Mouse (Mus musculus) fat pad, adult 2 months (tissue): ENCODE measurements around the gene Gm20425.
"Not testable (repeated sequence)": the region's sequence is repeated elsewhere in the genome, so short reads cannot be mapped to it uniquely, and the experiment has no call there.

ENCODE experiments used
- DNase-seq: peaks from one replicate; pipeline ENCODE4 v3.0.0-alpha.2; 2011; ENCODE audit warnings: low read depth, low spot score; ENCODE audit errors: extremely low read depth

Gm20425 gene

GRCm38 (mm10) chr9:103155158-103155557 is 74.9 kb downstream of the Gm20425 start:
- DNase-seq: not testable (repeated sequence)

DNA sequence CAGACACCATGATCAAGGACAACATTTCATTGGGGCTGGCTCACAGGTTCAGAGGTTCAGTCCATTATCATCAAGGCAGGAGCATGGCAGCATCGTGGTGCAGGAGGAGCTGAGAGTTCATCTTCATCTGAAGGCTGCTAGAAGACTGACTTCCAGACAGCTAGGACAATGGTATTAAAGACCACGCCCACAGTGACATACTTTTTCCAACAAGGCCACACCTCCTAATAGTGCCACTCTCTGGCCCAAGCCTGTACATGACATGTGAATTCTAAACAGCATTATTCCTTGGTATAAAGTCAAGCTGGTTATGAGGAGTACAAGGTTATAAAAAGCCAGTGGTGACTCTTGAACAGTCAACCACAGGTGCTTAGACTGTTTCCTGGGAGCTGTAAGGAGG is 75.5 kb downstream of the Gm20425 start:
- DNase-seq: no peak

- no peak for DNase-seq
Measured at GRCm38 (mm10) chr9:103153286-103153685, 76.8 kb downstream of the Gm20425 start.

- no peak for DNase-seq
Measured at GRCm38 (mm10) chr9:103149074-103149799, 80.9 kb downstream of the Gm20425 start.

- no peak for DNase-seq
Measured at GRCm38 (mm10) chr9:103147103-103147502, 83.0 kb downstream of the Gm20425 start.

GRCm38 (mm10) chr9:103146703-103147102 is 83.4 kb downstream of the Gm20425 start:
- DNase-seq: no peak

- DNase-seq: no peak
Measured at GRCm38 (mm10) chr9:103146257-103146656, 83.8 kb downstream of the Gm20425 start.

DNA sequence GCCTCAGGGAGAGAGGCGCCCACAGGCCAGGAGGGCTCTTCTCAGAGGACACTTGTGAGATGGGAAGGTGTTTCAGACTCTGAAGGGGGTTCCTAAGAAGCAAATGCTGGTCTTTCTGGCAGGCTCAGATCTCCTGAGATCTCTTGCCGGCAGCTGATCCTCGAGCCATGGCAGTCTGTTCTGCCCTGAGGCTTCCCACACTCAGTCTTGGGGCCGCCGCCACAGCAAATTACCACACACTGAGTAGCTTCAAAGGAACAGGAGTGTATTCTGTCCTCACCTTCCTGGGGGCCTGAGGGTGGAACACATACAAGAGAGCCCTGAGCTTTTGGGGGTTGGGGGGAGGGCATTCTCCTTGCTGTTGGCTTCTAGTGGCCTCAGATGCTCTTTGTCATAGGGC is 84.8 kb downstream of the Gm20425 start:
- no peak for DNase-seq

- DNase-seq: no peak
Measured at GRCm38 (mm10) chr9:103143881-103144280, 86.2 kb downstream of the Gm20425 start.

DNA sequence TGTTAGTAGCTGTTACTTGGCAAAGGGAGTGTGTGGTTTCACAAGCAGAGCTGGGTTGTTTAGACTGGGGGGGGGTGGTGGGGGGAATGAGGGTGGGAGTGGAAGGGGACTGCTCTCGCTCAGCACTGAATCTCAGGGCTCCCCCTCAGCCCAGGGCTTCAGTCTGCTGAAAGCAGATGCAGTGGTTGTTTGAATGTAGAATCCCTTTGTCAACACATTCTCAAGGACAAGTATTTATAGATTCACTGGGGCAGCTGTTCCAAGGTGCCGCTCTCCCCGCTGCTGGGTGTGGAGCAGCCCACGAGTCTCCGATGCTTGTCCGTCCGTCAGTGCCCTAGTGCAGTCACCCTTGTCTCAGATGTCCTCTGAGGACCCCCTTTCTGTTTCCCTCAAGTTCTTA is 88.8 kb downstream of the Gm20425 start:
- DNase-seq: no peak

DNA sequence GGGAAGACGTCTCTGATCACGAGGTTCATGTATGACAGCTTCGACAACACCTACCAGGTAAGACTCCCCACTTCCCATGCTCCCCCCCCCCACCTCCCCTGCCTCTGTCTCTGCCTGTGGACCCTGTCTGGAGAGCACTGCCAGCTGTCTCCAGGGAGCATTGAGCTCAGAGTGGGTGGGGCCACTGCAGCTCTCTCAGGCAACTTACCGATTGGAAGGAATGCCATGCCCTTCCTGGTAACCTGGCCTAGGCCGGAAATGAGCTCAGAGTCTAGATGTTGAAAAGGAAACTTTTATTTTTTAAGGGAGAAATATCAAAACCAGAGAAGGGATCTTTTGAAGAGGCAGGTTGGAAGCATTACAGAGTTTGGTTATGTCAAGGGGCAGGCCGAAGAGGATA is 89.7 kb downstream of the Gm20425 start:
- DNase-seq: no peak
